Mouse (Mus musculus): ENCODE results near the gene Wbp11.

DNA sequence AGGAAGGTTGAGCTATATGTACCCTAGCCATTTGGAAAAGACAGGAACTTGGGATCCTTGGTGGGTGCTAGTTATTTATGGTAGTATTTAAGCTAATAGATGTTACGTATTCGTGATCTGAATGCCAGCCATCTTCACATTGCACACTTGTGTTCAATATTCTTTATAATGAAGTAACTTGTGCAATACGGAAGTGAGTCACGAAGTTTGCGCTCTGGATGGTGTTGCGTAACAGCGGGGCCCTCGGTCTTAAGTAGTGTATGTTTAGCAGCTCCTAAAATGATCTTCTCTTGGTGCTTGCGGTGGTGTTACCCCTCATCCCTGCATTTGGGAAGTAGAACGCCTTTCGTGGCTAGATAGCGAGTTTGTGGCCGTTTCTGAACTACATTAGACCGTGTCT is 19.0 kb downstream of the Wbp11 start:
- TF ChIP-seq CTCF (IDR thresholded peaks at IDR 0.05; ENCODE audit: low read depth, low read length), result no peak
- no peak for TF ChIP-seq POLR2A (IDR thresholded peaks at IDR 0.05; ENCODE audit: insufficient read depth, low read length)
